Mouse (Mus musculus): ENCODE measurements at regions not wholly inside any gene's neighbourhood (a gene's known extent, or its start where the extent isn't known, plus 50 kb on each side); places are given as distances from the start of the nearest gene placed in this dataset.

DNA sequence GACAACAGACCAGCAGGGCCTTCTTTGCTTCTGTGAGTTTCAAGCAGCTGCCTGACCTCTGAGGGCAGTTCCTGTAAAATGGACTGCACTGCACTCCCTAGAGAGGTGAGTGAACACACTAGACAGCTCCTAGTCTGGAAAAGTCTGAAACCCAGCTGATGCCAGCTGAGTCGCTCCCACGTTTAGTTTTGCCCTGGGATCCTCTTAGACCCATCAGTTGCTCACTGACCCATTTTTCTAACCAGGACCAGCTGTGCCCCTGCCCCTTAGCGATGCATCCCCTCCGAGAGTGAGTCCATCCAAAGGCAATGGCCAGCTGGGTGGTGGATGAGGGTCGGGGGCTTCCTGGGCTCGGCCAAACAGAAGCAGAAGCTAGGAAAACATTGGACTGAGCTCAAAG, 62.2 kb upstream of the Top1 start:
- no peak for DNase-seq (ENCODE audit: low read depth, low spot score)

DNA sequence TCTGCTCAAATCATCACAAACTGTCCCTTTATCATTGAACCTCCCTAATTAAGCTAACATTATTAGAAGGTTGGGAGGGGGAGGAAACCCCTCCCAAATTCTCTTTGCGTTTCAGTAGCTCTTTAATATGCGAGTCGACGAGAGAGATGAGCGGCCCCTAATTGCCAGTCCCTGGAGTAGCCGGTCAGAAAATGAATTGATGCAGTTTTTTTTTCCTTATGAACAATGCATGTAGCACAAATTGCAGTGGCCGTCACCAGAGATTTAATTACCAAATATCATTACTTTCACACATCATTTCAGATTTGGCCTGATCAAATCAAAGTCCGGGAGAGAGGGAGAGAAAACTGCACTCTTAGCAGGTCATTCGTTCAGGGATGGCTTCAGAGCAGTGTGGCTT, 61.1 kb upstream of the Top1 start:
- no peak for DNase-seq (ENCODE audit: low read depth, low spot score)

DNA sequence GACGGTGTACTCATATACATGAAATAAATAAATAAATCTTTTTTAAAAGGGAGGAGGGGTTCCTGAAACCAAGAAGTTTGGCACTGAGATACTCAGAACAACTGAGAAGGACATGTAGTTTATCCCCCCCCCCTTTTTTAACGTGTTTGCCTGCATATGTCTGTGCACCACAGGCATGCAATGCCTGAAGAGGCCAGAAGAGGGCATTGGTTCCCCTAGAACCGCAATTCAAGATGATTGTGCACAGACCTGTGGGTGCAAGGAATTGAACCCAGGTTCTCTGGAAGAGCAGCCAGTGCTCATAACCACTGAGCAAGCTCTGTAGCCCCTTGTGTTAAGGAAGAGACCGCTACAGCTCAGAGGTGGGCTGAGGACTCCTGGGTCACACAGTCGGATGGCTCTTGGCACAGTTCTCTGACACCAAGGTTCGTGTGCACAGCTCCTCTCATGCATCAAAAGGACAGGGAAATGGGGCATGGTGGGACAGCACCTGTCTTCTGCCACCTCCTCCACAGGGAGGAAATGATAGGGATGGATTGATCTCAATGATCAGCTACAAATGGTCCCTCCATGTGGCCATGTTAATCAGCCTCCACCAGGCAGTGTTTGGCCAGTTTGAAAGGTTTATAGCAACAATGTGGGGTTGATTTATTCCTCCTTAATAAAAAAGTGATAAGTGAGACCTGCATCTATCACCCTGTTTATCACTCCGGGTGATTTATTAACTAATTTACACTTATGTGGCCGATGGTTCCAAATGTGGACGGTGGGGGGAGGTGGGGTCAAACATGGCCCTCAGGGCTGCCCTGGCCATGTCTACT, 58.5 kb upstream of the Top1 start:
- DNase-seq (ENCODE audit: low read depth, low spot score), result no peak

DNA sequence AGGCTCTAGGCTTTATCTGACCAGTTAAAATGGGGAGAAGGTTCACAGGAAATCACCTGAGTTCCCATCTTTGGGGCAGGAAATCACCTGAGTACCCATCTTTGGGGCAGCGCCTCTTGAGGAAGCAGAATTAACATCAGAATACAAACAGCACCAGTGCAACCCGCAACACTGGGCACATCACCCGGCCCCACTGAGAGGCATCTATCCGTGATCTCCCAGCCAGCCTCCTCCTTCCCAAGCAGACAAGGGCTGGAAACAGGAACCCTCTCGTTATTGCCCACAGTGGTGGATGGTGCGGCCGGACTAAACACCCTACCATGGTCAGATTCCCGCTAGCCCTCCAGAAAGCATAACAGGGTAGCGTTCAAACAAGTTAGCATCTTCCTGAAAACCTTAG, 57.3 kb upstream of the Top1 start:
- DNase-seq (ENCODE audit: low read depth, low spot score), result no peak

DNA sequence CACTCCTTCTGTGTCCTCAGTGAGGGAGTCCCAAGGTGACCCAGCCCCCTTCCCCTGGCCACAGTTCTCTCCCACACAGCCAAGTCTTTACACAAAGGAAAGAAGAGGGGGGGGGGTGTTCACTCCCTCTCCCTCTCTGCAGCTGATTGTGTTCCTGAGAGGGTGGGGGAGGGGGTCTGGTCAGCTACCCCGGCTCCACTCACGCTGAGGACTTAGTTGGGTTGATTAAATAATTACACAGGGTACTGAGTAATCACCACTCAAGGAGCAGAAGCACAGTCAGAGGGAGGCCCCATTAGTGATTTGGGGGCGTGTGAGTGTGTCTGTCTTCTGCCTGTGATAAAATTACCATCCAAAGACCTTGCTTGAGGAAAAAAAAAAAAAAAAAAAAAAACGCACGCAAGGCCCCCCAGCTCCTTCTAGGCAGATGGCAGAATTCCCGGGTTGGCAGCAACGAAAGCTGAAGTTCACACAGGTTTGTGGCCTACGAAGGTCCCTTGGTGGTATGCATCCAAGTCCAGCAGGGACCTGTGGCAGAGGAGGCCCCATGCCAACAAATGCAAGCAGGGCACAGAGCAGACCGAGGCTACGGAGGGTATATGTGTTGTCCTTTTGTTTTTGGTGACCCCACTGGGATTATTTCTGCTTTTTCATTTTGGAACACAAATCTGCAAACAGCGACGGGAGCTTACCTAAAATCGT, 55.3 kb upstream of the Top1 start:
- DNase-seq (ENCODE audit: low read depth, low spot score), result no peak

DNA sequence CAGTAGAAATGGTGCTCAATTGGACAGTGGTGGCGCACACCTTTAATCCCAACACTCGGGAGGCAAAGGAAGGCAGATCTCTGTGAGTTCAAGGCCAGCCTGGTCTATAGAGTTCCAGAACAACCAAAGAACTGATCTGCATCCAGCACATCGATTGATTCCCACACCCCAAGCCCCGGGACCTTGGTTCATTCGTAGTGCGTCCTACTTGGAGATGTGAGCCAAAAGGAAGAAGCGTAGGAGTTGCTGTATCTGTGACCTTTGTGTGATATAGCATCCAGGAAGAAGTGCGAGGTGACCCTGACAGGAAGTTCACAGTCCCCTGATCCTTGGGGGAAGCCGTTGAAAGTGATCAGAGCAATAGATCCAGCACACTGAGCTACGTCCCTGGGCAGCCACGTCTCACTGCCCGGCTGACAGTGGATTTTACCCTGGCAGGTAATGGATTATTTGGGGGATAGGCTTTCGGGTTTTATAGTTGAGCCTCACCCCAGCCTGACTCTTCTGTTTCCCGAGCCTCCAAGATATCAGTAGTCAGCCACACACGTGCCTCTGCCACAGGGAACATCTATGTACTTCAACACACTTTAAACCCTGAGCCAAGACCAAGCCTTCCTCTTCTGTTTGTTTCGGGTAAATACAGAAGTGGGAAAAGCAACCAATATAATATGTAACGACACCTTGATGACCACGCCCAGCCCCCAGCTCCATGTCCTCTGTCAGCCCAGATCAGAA, 54.1 kb upstream of the Top1 start:
- no peak for DNase-seq (ENCODE audit: low read depth, low spot score)

DNA sequence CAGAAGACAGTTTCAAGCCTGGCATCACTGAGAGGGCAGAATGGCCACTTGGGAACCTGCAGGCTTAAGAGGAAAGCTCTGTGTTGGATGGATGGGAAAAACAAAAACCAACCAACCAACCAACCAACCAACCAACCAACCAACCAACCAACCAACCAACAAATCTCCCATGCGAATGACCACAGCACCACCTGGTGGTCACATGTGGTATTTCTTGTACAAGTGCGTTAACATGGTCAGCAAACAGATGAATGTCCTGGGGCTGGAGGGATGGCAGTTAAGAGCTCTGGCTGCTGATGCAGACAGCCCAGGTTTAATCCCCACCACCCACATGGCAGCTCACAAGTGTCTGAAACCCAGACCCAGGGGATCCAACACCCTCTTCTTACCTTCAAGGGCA, 52.7 kb upstream of the Top1 start:
- peak; percentile 77 for DNase-seq (ENCODE audit: low read depth, low spot score)
